Mouse (Mus musculus) lung, postnatal 10 days (tissue): ENCODE data around the gene Asnsd1.
A peak's percentile ranks its signal among the peaks of the same experiment; 100 is the strongest.
"Not testable (repeated sequence)": the region's sequence is repeated elsewhere in the genome, so short reads cannot be mapped to it uniquely, and the experiment has no call there.

ENCODE experiments used
- DNase-seq: peaks from one replicate; pipeline ENCODE4 v3.0.0; 2021

Gene Asnsd1

DNA sequence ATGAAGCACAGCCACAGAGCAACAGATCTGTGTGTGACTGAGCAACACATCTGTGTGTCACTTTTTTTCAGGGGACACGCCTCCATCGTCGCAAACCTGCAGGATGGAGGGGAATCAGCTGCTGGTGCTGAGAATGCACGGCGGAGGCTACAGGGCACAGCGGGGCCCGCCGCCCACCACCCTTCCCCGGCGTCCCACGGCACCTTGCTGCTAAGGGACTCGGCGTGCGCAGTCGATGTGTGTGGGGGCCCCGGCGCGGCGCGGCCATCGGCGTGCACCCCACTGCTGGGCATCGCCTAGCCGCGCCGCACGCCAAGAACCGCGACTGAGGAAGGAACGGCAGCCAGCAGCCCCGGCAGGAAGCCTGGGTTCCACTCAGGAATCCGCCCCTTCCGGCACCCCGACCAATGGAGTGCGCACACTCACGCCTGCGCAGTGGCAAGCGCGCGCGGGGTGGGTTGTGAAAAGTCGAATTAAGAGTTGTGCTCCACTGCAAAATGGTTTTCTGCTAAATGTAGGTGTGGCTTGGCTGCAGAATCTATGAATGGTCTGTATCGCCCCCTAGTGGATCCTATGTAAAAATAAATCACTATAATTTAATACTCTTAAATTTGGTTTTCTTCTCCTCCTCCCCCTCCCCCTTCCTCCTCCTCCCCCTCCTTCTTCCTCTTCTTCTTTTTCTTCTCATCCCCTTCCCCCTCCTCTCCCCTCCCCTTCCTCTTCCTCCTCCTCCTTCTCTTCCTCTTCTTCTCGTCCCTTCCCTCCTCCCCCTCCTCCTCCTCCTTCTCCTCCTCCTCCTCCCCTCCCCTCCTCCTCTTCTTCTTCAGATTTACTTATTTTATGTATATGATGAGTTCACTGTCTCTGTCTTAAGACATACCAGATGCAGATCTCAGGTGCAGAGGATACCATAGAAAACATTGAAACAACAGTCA is at the start of gene Asnsd1, which contains the start of the genes Asdurf and Gm28551:
Gene Asnsd1 (minus strand): TSS at position 426 of the 935 bp plus-strand sequence.
Gene Asdurf (minus strand): TSS at position 293 of the 935 bp plus-strand sequence.
Gene Gm28551 (minus strand): TSS at position 341 of the 935 bp plus-strand sequence.
- DNase-seq = peak; percentile 99

DNA sequence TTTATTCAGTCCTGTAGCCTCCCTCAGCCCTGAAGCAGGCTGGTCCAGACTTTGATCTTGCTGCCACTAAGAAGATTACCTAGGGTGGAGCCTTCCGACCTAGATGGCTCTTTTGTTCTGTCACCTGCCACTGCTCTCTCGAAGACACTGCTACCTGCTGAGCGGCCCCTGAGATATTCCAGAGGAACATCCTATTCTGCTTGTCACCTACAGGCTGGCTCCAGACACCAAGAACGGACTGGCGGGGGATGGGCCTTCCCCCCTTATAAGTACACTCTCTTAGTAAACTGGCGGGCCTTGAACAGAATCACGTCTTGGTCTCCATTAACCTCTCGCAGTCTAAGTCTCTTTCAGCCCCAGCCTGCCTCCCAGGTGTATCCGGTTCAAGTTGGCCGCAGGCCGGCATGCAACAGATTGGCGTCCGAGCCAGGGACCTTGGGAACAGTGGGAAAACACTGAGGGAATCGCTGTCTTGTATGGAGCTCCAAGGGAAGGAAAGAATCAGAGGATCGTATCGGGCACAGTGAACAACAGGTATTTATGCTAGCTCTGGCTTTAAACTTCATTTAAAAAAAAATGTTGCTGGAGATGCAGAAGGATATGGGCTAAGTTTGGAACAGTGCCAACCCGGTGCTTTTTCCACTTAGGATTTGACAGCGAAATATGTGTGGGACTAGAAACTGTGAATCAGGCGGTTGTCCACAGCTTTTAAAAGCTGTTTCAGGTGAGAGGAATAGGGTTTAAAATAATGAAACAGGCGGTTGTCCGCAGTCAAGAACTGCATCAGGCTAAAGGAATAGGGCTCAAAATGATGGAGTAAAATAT is 41.6 kb upstream of the Asnsd1 start:
- DNase-seq = peak; percentile 2

DNA sequence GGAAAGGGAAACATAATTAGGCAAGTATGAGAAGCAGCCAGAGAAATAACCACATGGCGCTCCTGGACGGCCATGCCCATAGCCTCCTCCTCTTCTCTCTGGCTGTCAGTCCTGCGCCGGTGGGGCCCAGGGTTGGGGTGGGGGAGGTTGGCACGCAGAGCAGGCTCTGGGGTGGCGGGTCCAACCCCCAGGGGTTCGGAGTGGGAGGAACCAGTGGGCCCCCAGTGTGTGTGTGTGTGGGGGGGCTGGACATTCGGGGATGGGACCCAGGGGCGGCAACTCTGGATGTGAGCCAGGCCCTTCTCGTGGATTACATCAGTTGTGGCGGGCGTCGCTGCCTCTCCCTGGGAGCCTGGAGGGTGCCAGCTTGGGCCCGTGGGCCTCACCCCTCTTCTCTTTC is 36.2 kb upstream of the Asnsd1 start:
- DNase-seq = no peak

DNA sequence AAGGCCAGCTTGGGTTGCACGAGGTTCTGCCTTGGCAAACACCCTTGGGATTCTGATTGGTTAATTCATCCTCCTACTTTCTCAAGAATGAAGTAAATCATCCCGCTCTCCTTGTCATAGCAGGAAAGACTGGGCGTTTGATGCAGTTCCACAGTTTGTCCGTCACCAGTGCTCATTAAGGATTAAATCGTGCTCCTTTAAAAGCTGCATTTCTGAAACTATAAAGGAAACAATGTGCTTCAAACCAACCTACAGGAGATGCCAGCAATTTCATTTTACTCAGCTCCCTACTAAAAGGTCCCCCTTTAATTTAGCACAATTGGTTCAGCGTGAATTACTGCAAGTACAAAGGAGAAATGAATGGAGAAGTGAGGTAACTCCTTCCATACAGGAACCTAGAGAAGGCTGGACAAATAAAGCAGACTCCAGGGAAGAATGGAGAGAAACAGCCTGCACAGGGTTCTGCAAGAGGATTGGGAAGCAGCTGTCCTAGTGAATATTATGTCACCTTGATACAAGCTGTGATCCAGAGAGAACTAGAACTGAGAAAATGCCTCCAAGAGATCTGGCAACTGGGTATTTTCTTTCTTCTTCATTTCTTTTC is 31.6 kb upstream of the Asnsd1 start:
- no peak for DNase-seq

DNA sequence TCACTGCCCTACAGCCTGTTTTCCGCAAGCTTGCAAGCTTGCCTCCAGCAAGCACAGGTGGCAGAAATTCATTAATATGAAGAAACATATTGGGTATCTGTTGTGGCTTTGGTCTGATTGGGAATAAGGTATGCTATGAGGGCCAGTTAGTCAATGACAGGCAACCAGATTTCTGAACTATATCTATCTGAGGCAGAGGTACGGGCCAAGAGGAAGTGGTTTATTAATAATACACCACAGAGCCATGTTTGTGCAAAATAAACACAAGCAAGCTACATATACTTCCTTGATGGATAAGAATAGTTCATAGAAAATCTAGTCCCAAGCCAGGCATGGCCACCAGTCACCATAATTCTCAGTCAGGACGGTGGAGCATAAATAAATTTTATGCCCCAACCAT is 25.2 kb upstream of the Asnsd1 start:
- DNase-seq = no peak

DNA sequence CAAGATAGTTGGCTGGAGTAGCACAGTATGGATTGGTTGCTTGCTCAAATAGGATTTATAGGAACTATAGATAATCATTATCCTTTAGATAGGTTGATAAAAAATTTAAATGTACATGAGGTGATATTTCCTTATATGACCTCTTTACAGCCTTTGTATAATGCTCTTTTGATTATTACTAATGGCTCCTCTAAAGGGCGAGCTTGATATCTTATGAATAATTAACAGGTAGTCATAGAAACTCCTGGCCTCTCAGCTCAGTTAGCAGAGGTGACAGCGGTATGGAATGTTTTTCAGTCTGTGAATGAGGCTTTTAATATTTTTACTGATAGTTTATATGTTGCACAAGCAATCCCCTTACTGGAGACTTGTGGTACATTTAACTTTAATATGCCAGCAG is 23.4 kb upstream of the Asnsd1 start:
- not testable (repeated sequence) for DNase-seq

DNA sequence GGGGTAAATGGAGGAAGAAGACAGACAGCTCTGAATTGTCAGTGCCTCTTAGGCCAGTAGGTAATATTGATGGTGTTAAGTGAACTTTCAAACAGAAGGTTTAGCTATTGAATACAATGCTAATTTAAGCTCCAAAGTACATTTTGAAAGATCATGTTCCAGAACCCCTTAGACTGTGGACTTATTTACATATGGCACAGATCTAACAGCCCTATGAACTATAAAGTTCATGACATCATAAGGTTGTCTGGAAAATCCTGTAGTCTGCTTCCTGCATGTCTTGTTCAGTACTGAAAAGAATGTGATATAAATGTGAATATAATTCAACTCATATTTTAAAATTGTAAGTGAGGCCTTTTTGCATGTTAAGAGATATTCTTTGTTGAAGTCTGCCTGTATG is 6.4 kb upstream of the Asnsd1 start:
- DNase-seq = no peak

DNA sequence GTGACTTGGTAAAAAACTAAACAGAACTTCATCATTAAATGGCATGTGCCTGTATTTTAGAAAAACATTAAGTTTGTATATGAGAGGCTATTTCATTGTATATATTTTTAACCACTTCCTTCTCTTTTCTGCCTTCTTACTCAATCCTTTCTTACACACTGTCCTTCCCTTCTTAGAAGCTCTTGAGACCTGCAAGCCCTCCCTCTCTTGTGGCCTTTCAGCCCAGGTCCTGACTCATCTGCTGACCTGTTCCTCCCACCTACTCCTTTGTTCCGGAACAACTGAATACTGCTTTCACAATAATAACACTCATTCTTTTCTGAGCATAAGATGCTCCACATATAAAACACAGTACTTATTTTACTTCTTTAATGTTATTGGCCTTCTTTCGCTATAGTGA is 11.5 kb downstream of the Asnsd1 start:
- no peak for DNase-seq

DNA sequence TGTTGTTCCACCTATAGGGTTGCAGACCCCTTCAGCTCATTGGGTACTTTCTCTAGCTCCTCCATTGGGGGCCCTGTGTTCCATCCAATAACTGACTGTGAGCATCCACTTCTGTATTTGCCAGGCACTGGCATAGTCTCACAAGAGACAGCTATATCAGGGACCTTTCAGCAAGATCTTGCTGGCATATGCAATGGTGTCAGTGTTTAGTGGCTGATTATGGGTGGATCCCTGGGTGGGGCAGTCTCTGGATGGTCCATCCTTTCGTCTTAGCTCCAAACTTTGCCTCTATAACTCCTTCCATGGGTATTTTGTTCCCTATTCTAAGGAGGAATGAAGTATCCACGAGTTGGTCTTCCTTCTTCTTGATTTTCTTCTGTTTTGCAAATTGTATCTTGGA is 15.1 kb downstream of the Asnsd1 start:
- DNase-seq = not testable (repeated sequence)

DNA sequence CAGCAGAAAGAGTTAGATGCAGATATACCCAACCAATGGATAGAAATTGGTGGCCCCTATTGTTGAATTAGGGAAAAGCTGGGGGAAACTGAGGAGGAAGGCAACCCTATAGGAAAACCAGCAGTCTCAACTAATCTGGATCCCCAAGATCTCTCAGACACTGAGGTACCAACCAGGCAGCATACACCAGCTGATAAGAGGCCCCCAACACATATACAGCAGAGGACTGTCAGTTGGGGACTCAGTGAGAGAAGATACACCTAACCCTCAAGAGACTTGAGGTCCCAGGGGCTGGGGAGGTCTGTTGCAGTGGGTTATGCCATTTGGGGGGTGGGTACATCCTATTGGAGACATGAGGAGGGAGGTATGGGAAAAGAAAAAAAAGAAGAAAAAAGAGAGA is 17.1 kb downstream of the Asnsd1 start:
- DNase-seq = no peak

DNA sequence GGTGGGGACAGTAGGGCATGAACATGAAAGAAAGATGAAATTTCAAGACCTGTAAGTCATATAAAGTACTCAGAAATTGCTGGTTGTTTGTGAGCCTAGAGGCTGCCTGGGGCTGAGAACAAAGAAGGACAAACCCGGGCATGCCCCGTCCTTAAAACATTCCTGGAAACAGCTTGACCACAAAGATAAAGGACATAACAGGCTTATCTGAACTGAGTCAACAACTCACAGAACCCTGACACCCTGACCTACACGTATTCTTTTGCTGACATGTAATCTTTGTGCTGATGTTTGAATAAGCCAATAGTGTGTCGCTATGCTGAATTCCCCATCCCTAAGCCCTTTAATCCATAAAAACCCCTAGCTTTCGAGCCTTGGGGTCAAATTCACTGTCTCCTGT is 19.0 kb downstream of the Asnsd1 start:
- DNase-seq = not testable (repeated sequence)

DNA sequence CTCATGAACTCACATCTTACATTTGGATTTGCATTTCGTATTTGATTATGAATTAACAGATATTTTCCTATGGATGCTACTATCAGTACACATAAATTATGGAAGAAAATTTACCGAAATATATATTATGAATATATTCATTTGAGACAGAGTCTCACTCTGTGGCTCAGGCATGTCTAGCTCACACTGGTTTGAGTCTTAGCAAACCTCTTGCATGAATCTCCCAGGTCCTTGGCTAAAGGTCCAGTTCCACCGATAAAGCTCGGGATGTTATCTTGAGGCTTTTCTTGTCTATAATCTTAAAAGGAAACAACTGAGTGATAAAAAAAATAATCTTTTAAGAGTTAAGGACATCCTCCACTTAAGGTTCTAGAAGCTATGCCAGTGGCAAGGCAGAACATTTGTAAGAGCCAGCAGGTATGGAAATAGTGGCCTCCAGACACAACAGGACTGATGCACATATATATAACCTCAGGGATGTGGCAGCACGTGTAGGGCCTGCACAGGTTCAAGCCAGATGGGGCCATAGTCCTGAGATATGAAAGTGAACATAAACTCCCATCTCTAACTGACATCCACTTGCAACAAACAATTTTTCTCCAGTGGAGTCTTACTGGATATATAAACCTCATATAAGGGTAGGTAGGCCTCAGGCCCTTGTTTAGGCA is 27.6 kb downstream of the Asnsd1 start:
- no peak for DNase-seq

DNA sequence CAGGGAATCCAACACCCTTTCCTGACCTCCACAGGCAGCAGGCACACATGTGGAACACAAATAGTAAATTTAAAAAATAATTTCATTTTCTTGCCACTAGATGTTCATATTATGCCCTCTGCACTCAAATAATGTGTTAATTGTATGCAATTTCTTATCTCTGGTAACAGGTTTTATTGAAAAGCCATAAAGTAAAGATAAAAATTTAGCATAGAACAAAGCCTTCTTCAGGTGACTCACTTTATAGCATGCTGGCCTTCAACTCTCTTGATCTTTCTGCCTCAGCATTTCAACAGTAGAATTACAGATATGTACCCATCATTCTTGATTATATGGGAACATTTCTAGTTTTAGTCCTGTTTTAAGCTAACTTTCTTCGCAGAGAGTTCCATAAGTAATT is 28.3 kb downstream of the Asnsd1 start:
- no peak for DNase-seq

DNA sequence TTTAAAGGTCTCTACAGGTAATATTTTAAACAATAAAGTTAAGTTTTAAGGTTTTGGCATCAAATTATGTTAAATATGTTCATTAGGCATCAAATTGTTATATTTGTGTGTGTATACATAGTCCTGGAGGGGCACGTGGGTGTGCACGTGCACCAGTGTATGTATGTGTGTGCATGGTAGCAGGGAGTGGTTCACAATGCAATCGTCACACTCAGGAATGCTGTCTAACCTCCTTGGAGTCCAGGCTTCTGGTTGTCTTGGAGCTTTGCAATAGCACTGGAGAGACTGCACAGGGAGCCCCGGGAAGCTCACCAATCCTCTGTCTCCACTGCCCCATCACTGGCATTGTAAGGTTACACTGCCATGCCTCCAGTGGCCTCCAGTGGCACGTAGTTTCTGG is 29.3 kb downstream of the Asnsd1 start:
- no peak for DNase-seq

DNA sequence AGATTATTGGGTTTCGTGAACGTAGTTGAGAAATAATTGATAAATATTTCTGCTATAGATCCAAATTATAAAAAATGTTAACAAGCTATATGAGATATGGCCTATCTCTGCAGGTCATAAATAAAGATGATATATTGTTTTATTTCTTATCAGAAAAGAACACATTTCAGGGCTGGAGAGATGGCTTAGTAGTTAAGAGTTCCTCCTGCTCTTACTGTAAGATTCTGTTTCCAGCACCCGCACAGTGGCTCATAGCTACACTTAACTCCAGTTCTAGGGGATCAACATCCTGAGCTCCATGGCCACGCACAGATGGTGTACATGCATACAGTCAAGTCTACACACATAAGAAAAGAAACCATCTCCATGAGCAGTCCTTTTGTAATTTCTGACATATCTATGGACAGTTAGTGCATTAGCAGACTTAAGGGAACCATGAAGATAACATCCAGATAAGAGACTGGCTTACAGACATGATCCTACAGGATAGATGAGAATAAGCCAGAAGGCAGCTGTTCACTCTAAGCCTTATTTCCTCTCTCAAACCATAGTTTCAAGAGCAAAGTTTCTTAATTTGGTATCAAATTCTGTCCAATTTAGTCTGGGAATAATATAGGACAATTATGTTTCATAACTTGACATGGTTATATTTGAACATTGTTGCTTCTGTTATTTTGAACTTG is 30.7 kb downstream of the Asnsd1 start:
- DNase-seq = no peak

DNA sequence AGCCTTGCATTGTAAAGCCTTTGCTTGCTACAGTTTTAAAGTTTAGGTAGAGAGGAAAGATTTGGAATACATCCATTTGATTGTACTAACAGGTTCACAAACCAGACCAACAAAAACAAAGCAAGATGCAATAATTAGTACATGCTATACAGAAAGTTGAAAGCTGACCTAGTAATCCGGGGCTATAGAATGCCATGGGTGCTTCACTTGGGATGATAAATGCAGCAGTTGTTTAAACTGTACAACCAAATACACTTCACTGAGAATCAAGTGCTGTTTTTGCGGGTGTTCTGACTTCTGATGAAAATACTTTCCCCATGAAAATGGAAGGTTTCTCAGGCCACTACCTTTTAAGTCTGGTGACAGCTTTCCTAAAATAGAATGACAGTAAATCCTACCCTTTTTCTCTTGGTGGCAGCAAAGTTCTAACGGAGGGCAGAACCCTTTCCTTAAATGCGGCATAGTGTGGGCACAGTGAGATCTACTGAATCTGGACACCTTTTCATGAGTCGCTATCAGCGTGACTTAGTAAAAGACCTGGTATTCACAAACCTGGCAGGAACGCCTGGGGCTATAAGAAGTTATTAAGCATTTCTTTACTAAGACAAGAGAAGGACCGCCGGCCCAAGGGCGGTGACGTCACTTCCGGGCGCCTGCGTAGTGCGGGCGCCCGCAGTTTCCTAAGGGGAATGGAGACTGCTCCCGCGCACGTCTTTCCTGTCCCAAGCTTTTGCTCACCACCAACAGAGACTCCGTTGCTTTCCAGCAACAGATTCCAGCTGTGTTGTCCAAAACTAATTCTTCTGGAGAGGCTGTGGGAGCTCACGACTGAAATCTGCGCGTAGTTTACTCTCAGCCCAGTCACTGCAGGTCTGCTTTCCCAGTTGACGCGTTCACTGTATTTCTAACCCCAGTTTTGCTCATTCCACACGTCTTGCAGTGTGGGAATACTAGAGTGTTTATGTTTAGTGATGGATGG is 39.3 kb downstream of the Asnsd1 start, which contains the start of gene Osgepl1:
Gene Osgepl1 (plus strand): TSS at position 636 of the 979 bp plus-strand sequence.
- DNase-seq = peak; percentile 87

DNA sequence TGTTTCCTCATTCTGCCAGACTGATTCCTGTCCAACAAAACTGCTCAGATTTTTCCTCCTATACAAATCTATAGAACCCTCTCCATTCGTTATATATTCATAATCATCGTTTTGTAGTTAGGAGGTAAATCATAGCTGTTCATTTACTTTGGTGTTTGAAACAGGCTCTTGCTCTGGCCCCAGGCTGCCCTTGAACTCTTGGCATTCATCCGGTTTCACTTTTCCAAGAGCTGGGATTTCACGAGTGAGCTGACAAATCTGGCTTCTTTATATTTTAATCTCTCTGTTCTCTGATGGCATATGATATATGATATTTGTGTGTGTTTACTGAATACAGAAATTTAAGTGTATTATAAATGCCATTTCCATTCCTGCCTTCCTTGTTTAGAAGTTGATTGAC is 52.0 kb downstream of the Asnsd1 start:
- DNase-seq = no peak

DNA sequence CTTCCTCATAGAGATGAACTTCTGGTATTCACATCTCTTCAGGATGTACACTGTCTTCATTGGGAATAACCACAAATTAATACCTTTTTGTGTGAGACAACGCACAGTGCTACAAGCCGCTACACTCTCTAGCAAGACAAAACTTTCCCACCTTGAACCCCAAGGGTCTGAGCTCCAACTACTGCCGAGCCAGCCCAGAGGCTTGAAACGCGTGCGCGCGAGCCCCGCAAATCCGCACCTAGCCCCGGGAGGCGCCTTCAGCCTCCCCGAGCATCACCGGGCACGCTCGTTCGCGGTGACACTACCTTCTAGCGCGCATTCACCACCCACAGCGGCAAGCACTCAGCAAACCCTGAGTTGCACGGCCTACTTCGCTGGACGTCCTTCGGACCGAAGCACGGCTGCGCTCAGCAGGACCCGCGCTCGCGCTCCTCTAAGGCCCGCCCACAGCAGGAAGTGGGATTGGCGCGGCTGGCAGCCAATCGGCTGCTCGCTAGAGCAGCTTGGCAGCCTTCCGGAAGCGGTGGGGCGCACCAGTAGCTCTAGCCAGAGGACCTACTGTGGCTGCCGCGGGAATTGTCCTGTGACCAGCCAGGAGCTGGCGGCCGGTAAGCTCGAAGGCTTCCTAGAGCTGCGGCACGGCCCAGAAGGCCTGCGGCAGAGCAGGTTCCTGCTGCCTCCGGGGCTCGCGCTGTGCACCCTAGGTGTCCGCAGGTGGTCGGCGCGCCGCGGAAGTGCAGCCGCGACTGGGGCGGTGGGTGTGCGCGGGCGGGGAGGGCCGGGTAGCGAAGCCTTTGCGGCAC is 55.8 kb downstream of the Asnsd1 start, which contains the start of the genes Pms1, Ormdl1 and Gm28778:
Gene Pms1 (minus strand): TSS at position 438 of the 803 bp plus-strand sequence.
Gene Ormdl1 (plus strand): TSS at position 515 of the 803 bp plus-strand sequence.
Gene Gm28778 (plus strand): TSS at position 531 of the 803 bp plus-strand sequence.
- peak; percentile 96 for DNase-seq
